Mouse (Mus musculus): ENCODE results near the gene Gimap5. TPM values are rescaled to one million over a fixed set of nuclear protein-coding genes. Genes with fewer than 3 reads are reported as not detected.

Gene Gimap5
- polyA plus RNA-seq, 1 experiment from 2014 or later: 5.7 TPM

DNA sequence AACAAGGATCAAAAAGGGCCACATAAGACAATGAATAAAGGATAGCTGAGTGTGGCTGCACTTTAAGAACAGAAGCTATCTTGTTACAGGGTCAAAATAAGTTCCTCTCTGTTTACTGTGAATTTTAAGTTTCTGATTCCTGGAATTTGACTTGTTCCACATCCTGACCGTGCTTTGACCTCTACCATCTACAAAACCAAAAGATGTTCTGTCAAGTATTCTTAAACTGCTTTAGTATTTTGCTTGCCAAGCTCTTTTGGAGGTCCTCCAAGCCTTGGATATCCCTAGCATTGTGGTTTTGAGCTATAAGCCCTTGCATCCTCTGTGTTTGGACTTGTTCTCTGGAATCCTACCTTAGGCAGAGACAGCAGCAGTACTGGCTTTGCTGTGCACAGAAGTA is 39.2 kb downstream of the Gimap5 start:
- 58% methylated on average over 1 of the region's 1 CpGs for WGBS
- H3K9ac ChIP-seq: no peak overlapping the region
- no peaks in the 10 kb centered on the region for H3K27me3 ChIP-seq
- ATAC-seq (ENCODE audit: insufficient number of reproducible peaks, low FRiP score, low TSS enrichment, low read depth): no peak
- H3K4me1 ChIP-seq: no peaks in the 10 kb centered on the region
- no peaks in the 10 kb centered on the region for H3K36me3 ChIP-seq
- no peak overlapping the region for H3K4me2 ChIP-seq
- H3K27ac ChIP-seq: no peak overlapping the region
- H3K4me3 ChIP-seq: no peak overlapping the region
- H3K9me3 ChIP-seq: no peaks in the 10 kb centered on the region

DNA sequence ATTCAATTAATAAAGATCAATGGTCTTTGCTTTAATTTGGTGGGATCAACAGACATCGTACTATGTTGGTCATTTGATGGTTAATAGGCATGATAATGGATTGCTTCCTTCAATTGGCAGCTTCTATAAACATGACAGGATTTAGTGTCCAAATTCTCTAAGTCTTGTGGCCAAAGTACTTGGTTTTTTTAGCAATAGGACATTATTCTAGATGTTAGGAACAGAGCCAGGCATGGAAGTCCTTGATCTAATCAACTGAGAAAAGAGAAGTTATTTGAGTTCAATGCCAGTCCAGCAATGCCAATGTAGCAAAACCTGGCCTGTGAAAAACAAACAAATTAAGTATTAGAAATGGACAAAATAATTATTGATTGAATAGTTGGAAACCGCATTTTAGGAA is 39.6 kb downstream of the Gimap5 start:
- Histone ChIP-seq H3K27ac (no peak overlapping the region), H3K4me3 (no peak overlapping the region), H3K36me3 (no peaks in the 10 kb centered on the region), H3K27me3 (no peaks in the 10 kb centered on the region), H3K9me3 (no peaks in the 10 kb centered on the region), H3K4me1 (no peaks in the 10 kb centered on the region), H3K9ac (no peak overlapping the region), H3K4me2 (no peak overlapping the region)
- 65% methylated on average over 2 of the region's 2 CpGs for WGBS
- no peak for ATAC-seq (ENCODE audit: insufficient number of reproducible peaks, low FRiP score, low TSS enrichment, low read depth)

- 81% methylated on average over 2 of the region's 2 CpGs for WGBS
- no peaks in the 10 kb centered on the region for H3K27me3 ChIP-seq
- ATAC-seq (ENCODE audit: insufficient number of reproducible peaks, low FRiP score, low TSS enrichment, low read depth): no peak
Observed at GRCm38 (mm10) chr6:48787867-48788266, 41.9 kb downstream of the Gimap5 start.

GRCm38 (mm10) chr6:48801897-48802296 is 55.9 kb downstream of the Gimap5 start:
- Histone ChIP-seq H3K27me3 (no peaks in the 10 kb centered on the region), H3K9me3 (no peaks in the 10 kb centered on the region), H3K4me1 (no peaks in the 10 kb centered on the region), H3K9ac (no peak overlapping the region), H3K27ac (no peak overlapping the region), H3K4me2 (no peak overlapping the region), H3K36me3 (no peaks in the 10 kb centered on the region), H3K4me3 (no peak overlapping the region)
- 83% methylated on average over 1 of the region's 1 CpGs for WGBS
- ATAC-seq (ENCODE audit: insufficient number of reproducible peaks, low FRiP score, low TSS enrichment, low read depth): no peak

More at GRCm38 (mm10) chr6:48787867-48788266, 41.9 kb downstream of the Gimap5 start:
- Histone ChIP-seq H3K4me1 (no peaks in the 10 kb centered on the region), H3K9me3 (no peaks in the 10 kb centered on the region), H3K4me3 (no peak overlapping the region), H3K36me3 (no peaks in the 10 kb centered on the region), H3K9ac (no peak overlapping the region), H3K4me2 (no peak overlapping the region), H3K27ac (no peak overlapping the region)

GRCm38 (mm10) chr6:48803406-48804051 is 57.5 kb downstream of the Gimap5 start:
- no peak overlapping the region for H3K9ac ChIP-seq
- no peaks in the 10 kb centered on the region for H3K4me1 ChIP-seq
- no peak for ATAC-seq (ENCODE audit: insufficient number of reproducible peaks, low FRiP score, low TSS enrichment, low read depth)
- H3K27ac ChIP-seq: no peak overlapping the region
- no peak overlapping the region for H3K4me2 ChIP-seq
- H3K36me3 ChIP-seq: no peaks in the 10 kb centered on the region
- H3K9me3 ChIP-seq: no peaks in the 10 kb centered on the region
- H3K27me3 ChIP-seq: no peaks in the 10 kb centered on the region
- no peak overlapping the region for H3K4me3 ChIP-seq

Other genes with a start within 250 kb of the Gimap5 start
- gene Atp6v0e2, start 208.6 kb upstream of the Gimap5 start, polyA plus RNA-seq (2015; fragmentation: Nextera tagmentation; extraction: Ambion mirVana): 12.2 and 13.7 TPM in 2 replicates
- 9.9 and 10.8 TPM in 2 replicates for gene Lrrc61, start 191.4 kb upstream of the Gimap5 start, polyA plus RNA-seq (2015; fragmentation: Nextera tagmentation; extraction: Ambion mirVana)
- 24.8 and 30.5 TPM in 2 replicates for gene Rarres2, start 173.4 kb upstream of the Gimap5 start, polyA plus RNA-seq (2015; fragmentation: Nextera tagmentation; extraction: Ambion mirVana)
- gene Gm45021, start 156.6 kb upstream of the Gimap5 start, polyA plus RNA-seq (2015; fragmentation: Nextera tagmentation; extraction: Ambion mirVana): not detected in 2 replicates
- 21.0 and 23.9 TPM in 2 replicates for gene Repin1, start 152.3 kb upstream of the Gimap5 start, polyA plus RNA-seq (2015; fragmentation: Nextera tagmentation; extraction: Ambion mirVana)
- 0.79 and 1.1 TPM in 2 replicates for gene Gm44965, start 152.3 kb upstream of the Gimap5 start, polyA plus RNA-seq (2015; fragmentation: Nextera tagmentation; extraction: Ambion mirVana)
- gene Zfp775, start 144.1 kb upstream of the Gimap5 start, polyA plus RNA-seq (2015; fragmentation: Nextera tagmentation; extraction: Ambion mirVana): 5.1 and 5.4 TPM in 2 replicates
- gene AI854703, start 119.4 kb upstream of the Gimap5 start, polyA plus RNA-seq (2015; fragmentation: Nextera tagmentation; extraction: Ambion mirVana): 0.99 and 1.2 TPM in 2 replicates
- 1.4 and 1.5 TPM in 2 replicates for gene Gimap8, start 99.0 kb upstream of the Gimap5 start, polyA plus RNA-seq (2015; fragmentation: Nextera tagmentation; extraction: Ambion mirVana)
- 6.9 and 7.5 TPM in 2 replicates for gene Gimap9, start 70.1 kb upstream of the Gimap5 start, polyA plus RNA-seq (2015; fragmentation: Nextera tagmentation; extraction: Ambion mirVana)
- 17.5 and 20.6 TPM in 2 replicates for gene Gimap4, start 61.6 kb upstream of the Gimap5 start, polyA plus RNA-seq (2015; fragmentation: Nextera tagmentation; extraction: Ambion mirVana)
- gene Gimap6, start 38.0 kb upstream of the Gimap5 start, polyA plus RNA-seq (2015; fragmentation: Nextera tagmentation; extraction: Ambion mirVana): 22.4 and 26.0 TPM in 2 replicates
- gene Gm28053, start 27.6 kb upstream of the Gimap5 start, polyA plus RNA-seq (2015; fragmentation: Nextera tagmentation; extraction: Ambion mirVana): 1.6 and 2.4 TPM in 2 replicates
- gene Gimap7, start 27.6 kb upstream of the Gimap5 start, polyA plus RNA-seq (2015; fragmentation: Nextera tagmentation; extraction: Ambion mirVana): not detected in 2 replicates
- gene Gimap1, start 7.1 kb upstream of the Gimap5 start, polyA plus RNA-seq (2015; fragmentation: Nextera tagmentation; extraction: Ambion mirVana): 13.5 and 15.4 TPM in 2 replicates
- gene Gimap3, start 24.7 kb downstream of the Gimap5 start, polyA plus RNA-seq (2015; fragmentation: Nextera tagmentation; extraction: Ambion mirVana): not detected in 2 replicates
- 54.3 and 63.4 TPM in 2 replicates for gene Tmem176a, start 94.7 kb downstream of the Gimap5 start, polyA plus RNA-seq (2015; fragmentation: Nextera tagmentation; extraction: Ambion mirVana)
- gene Tmem176b, start 95.3 kb downstream of the Gimap5 start, polyA plus RNA-seq (2015; fragmentation: Nextera tagmentation; extraction: Ambion mirVana): 230 and 235 TPM in 2 replicates
- not detected in 2 replicates for gene Aoc1, start 126.7 kb downstream of the Gimap5 start, polyA plus RNA-seq (2015; fragmentation: Nextera tagmentation; extraction: Ambion mirVana)
- gene 1600015I10Rik, start 183.7 kb downstream of the Gimap5 start, polyA plus RNA-seq (2015; fragmentation: Nextera tagmentation; extraction: Ambion mirVana): 0.05 TPM in 1 of 2 replicates, not detected in the other
- not detected in 2 replicates for gene Doxl2, start 228.8 kb downstream of the Gimap5 start, polyA plus RNA-seq (2015; fragmentation: Nextera tagmentation; extraction: Ambion mirVana)
- gene Svs1, start 240.7 kb downstream of the Gimap5 start, polyA plus RNA-seq (2015; fragmentation: Nextera tagmentation; extraction: Ambion mirVana): not detected in 2 replicates

All from limb, embryonic 15.5 days (tissue).